Mouse (Mus musculus): ENCODE results near the gene Nkiras1. TPM values are rescaled to one million over a fixed set of nuclear protein-coding genes. Genes with fewer than 3 reads are reported as not detected.
"Not testable (repeated sequence)": the region's sequence is repeated elsewhere in the genome, so short reads cannot be mapped to it uniquely, and the experiment has no call there.

Nkiras1 gene
- 10 to 100 TPM; 74.7 to 83.0 TPM for total RNA-seq (2021)
- long read RNA-seq, full-length matches to known transcripts, result 118 of 133 reads
- long read RNA-seq, partial matches to known transcripts, result 1 of 133 reads
- long read RNA-seq, other reads (novel, unspliced or antisense), result 14 of 133 reads

GRCm38 (mm10) chr14:18270529-18271441 is at the start of gene Nkiras1, which contains the start of gene Rpl15:
TSS of gene Nkiras1 (plus strand) at chr14:18271136.
TSS of gene Rpl15 (minus strand) at chr14:18271391.
- DNase-seq (ENCODE audit: low spot score in 2 of 2), result peak; percentile 96 to 98

- DNase-seq (ENCODE audit: low spot score in 2 of 2), result no peak
Observed at GRCm38 (mm10) chr14:18221977-18222376, 49.0 kb upstream of the Nkiras1 start.

GRCm38 (mm10) chr14:18225431-18225830 is 45.5 kb upstream of the Nkiras1 start:
- not testable (repeated sequence) for DNase-seq (ENCODE audit: low spot score in 2 of 2)

GRCm38 (mm10) chr14:18226181-18226580 is 44.8 kb upstream of the Nkiras1 start:
- not testable (repeated sequence) for DNase-seq (ENCODE audit: low spot score in 2 of 2)

- not testable (repeated sequence) for DNase-seq (ENCODE audit: low spot score in 2 of 2)
Observed at GRCm38 (mm10) chr14:18229751-18230150, 41.2 kb upstream of the Nkiras1 start.

- not testable (repeated sequence) for DNase-seq (ENCODE audit: low spot score in 2 of 2)
Observed at GRCm38 (mm10) chr14:18231866-18232265, 39.1 kb upstream of the Nkiras1 start.

GRCm38 (mm10) chr14:18233076-18233475 is 37.9 kb upstream of the Nkiras1 start:
- DNase-seq (ENCODE audit: low spot score in 2 of 2), result no peak

GRCm38 (mm10) chr14:18233981-18234960 is 36.7 kb upstream of the Nkiras1 start:
- no peak for DNase-seq (ENCODE audit: low spot score in 2 of 2)

GRCm38 (mm10) chr14:18236496-18237235 is 34.3 kb upstream of the Nkiras1 start:
- not testable (repeated sequence) for DNase-seq (ENCODE audit: low spot score in 2 of 2)

- no peak for DNase-seq (ENCODE audit: low spot score in 2 of 2)
Observed at GRCm38 (mm10) chr14:18237381-18237780, 33.6 kb upstream of the Nkiras1 start.

- DNase-seq (ENCODE audit: low spot score in 2 of 2), result peak; percentile 97 to 99
Observed at GRCm38 (mm10) chr14:18238131-18238749, 32.7 kb upstream of the Nkiras1 start.

GRCm38 (mm10) chr14:18238750-18239731 is 31.9 kb upstream of the Nkiras1 start, which contains the start of gene Nr1d2:
TSS of gene Nr1d2 (minus strand) at chr14:18239127.
- peak; percentile 97 for DNase-seq (ENCODE audit: low spot score in 2 of 2)

GRCm38 (mm10) chr14:18240132-18240531 is 30.8 kb upstream of the Nkiras1 start:
- DNase-seq (ENCODE audit: low spot score in 2 of 2), result no peak

GRCm38 (mm10) chr14:18241786-18242185 is 29.1 kb upstream of the Nkiras1 start:
- no peak for DNase-seq (ENCODE audit: low spot score in 2 of 2)

- DNase-seq (ENCODE audit: low spot score in 2 of 2), result no peak
Observed at GRCm38 (mm10) chr14:18242638-18243130, 28.3 kb upstream of the Nkiras1 start.

GRCm38 (mm10) chr14:18261203-18261602 is 9.7 kb upstream of the Nkiras1 start:
- DNase-seq (ENCODE audit: low spot score in 2 of 2), result peak in 1 of 2 experiments; percentile 5

GRCm38 (mm10) chr14:18263427-18263826 is 7.5 kb upstream of the Nkiras1 start:
- peak in 1 of 2 experiments; percentile 39 for DNase-seq (ENCODE audit: low spot score in 2 of 2)

- DNase-seq (ENCODE audit: low spot score in 2 of 2), result not testable (repeated sequence)
Observed at GRCm38 (mm10) chr14:18269947-18270528, 898 bp upstream of the Nkiras1 start.
